Mouse (Mus musculus) forebrain, embryonic 10.5 days (tissue): ENCODE data around the gene 4930502E18Rik. TPM values are rescaled to one million over a fixed set of nuclear protein-coding genes. Genes with fewer than 3 reads are reported as not detected.

Experiments
- DNase-seq: peaks from one replicate; pipeline ENCODE4 v3.0.0-alpha.2; 2017; ENCODE audit warnings: low spot score; ENCODE audit errors: extremely low spot score
- H3K27ac ChIP-seq: fragments of 300-500 bp; sonication (generic); 2 replicates; pipeline ENCODE4 v1.5.1; 2016; ENCODE audit warnings: mild to moderate bottlenecking
- H3K27me3 ChIP-seq: fragments of 300-500 bp; sonication (generic); 2 replicates; pipeline ENCODE4 v1.6.1; 2016; ENCODE audit warnings: mild to moderate bottlenecking; ENCODE audit not compliant: poor library complexity, severe bottlenecking
- H3K36me3 ChIP-seq: fragments of 300-500 bp; sonication (generic); replicated peaks from 2 replicates; pipeline ENCODE4 v1.6.1; 2016; ENCODE audit warnings: mild to moderate bottlenecking, moderate library complexity
- H3K4me1 ChIP-seq: fragments of 300-500 bp; sonication (generic); 2 replicates; pipeline ENCODE4 v1.6.1; 2016
- H3K4me3 ChIP-seq: fragments of 300-500 bp; sonication (generic); 2 replicates; pipeline ENCODE4 v1.5.1; 2016; ENCODE audit warnings: mild to moderate bottlenecking, moderate library complexity
- H3K9me3 ChIP-seq: fragments of 300-500 bp; sonication (generic); 2 replicates; pipeline ENCODE4 v1.6.1; 2016; ENCODE audit warnings: mild to moderate bottlenecking, moderate library complexity
- WGBS: fragments of 180-500 bp; shearing (Covaris S2); methylation state at CpG from one replicate; pipeline ENCODE4 v1.1.7; 2016; 5-methylcytosine and 5-hydroxymethylcytosine counted together
- polyA plus RNA-seq: library from polyadenylated mRNA; unstranded; fragments of >200 nt; fragmentation: Nextera tagmentation; extraction: Ambion mirVana; gene quantifications from 2 replicates; pipeline ENCODE4 v1.2.1, GENCODE M21; 2016

Gene 4930502E18Rik
- polyA plus RNA-seq, 1 experiment from 2014 or later: 0.22 TPM

GRCm38 (mm10) chrX:53757736-53758135 lies 33.1 kb downstream of the 4930502E18Rik start, which contains the start of gene 1700013H16Rik:
TSS of gene 1700013H16Rik (minus strand) at chrX:53757831.
- Histone ChIP-seq H3K9me3 (peaks cover 18% of the 10 kb centered on the region), H3K27ac (no peak within 1 kb of the TSS), H3K27me3 (no peaks in the 10 kb centered on the region), H3K4me3 (no peak within 1 kb of the TSS), H3K36me3 (no peaks in the 10 kb centered on the region), H3K4me1 (no peaks in the 10 kb centered on the region)
- no peak for DNase-seq
- 93% methylated on average over 16 of the region's 16 CpGs for WGBS

- no peaks in the 10 kb centered on the region for H3K27me3 ChIP-seq
- DNase-seq: no peak
- H3K4me3 ChIP-seq: no peak within 1 kb of the TSS
- 84% methylated on average over 12 of the region's 12 CpGs for WGBS
- no peaks in the 10 kb centered on the region for H3K36me3 ChIP-seq
- peaks cover 19% of the 10 kb centered on the region; the same call in 1 of the 2 replicates for H3K9me3 ChIP-seq
- H3K27ac ChIP-seq: no peak within 1 kb of the TSS
- no peaks in the 10 kb centered on the region for H3K4me1 ChIP-seq
Observed at GRCm38 (mm10) chrX:53776276-53776675, 51.6 kb downstream of the 4930502E18Rik start, which contains the start of gene Zfp36l3. TSS of gene Zfp36l3 (minus strand) at chrX:53776394.

Other genes starting within 250 kb of the 4930502E18Rik start
- gene Rtl8c, start 116.8 kb upstream of the 4930502E18Rik start, polyA plus RNA-seq: 23.0 and 26.4 TPM in 2 replicates
- not detected in 2 replicates for gene Gm14597, start 115.8 kb upstream of the 4930502E18Rik start, polyA plus RNA-seq
- gene Rtl8a, start 81.1 kb upstream of the 4930502E18Rik start, polyA plus RNA-seq: 39.4 and 41.0 TPM in 2 replicates
- gene Rtl8b, start 54.4 kb upstream of the 4930502E18Rik start, polyA plus RNA-seq: 38.5 and 42.3 TPM in 2 replicates
- gene 1700013H16Rik, start 33.0 kb downstream of the 4930502E18Rik start, polyA plus RNA-seq: not detected in 2 replicates
- gene Zfp36l3, start 51.6 kb downstream of the 4930502E18Rik start, polyA plus RNA-seq: not detected in 2 replicates
- gene Xlr, start 72.9 kb downstream of the 4930502E18Rik start, polyA plus RNA-seq: 0.58 and 0.60 TPM in 2 replicates